ENCODE assay signal across 7 mouse cellular contexts in the genomic region with DNA sequence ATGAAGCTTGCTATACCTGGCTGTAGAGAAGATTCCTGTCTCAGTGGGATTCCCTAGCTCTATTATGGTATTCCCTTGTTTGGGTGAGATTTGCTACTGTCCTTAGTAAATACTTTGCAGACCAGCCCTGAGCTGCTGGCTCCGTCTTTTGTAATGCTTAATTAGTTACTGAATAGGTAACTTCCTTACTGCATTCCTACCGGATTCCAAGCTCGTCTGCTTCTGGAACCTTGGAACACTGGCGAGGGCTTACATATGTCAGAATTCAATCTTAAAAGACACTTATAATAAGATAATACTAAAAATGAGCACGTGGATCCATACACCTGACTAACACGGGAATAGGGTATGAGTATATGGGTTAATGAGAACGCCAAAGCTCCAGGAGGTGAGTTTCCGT. TPM values are rescaled to one million over a fixed set of nuclear protein-coding genes. Genes with fewer than 3 reads are reported as not detected.
DNase-seq lines count a peak whose midpoint lies in the region; TF ChIP-seq lines count a peak whose summit lies in the region.
"Not testable (repeated sequence)": the region's sequence is repeated elsewhere in the genome, so short reads cannot be mapped to it uniquely, and the experiment has no call there.
"Had no signal": no experiment of that assay in that cellular context is flagged by ENCODE, and none has a peak within 500 bp of the region (broad histone marks: within the 10 kb centered on the region; RNA-seq: fewer than 3 reads in every experiment).

No protein-coding gene starts in this region.

- not testable (repeated sequence) for H3K4me1 ChIP-seq in kidney, adult 2 months (ENCODE audit: control insufficient read depth, insufficient read depth, low read length)

- WGBS in kidney, adult 2 months = 61% methylated on average over 8 of the region's 8 CpGs

- H3K27me3 ChIP-seq in kidney, adult 2 months (replicated peaks; ENCODE audit: control insufficient read depth, insufficient read depth, low read length) = not testable (repeated sequence)

- not testable (repeated sequence) for H3K36me3 ChIP-seq in kidney, adult 2 months (ENCODE audit: control insufficient read depth, insufficient read depth, low read length)

- TF ChIP-seq CTCF in kidney, adult 2 months (conservative IDR thresholded peaks at IDR 0.05; ENCODE audit: insufficient read depth, insufficient read length, low read depth, low read length) = not testable (repeated sequence)

- DNase-seq in ES-CJ7 (ENCODE audit: low read depth, low spot score) (peak; percentile 72), R1 (ENCODE audit: low read depth, low spot score) (peak; percentile 89)
- peak; percentile 30 for DNase-seq in kidney, adult 11 months
- peak; percentile 56 for DNase-seq in kidney, adult 2 months
- peak; percentile 71 for DNase-seq in kidney, adult 9 months
- peak; percentile 5 for DNase-seq in kidney, postnatal 14 days

- not testable (repeated sequence) for H3K27ac ChIP-seq in kidney, adult 2 months (ENCODE audit: insufficient read depth, low read depth, low read length)

- not testable (repeated sequence) for TF ChIP-seq POLR2A in kidney, adult 2 months (IDR thresholded peaks at IDR 0.05; ENCODE audit: low read depth, low read length)

- H3K4me3 ChIP-seq in kidney, adult 2 months (ENCODE audit: insufficient read depth, low read depth, low read length) = not testable (repeated sequence)

RNA-seq across cellular contexts. Expression of a gene that starts 41.2 kb away (rescaled TPM):
- 3.3 and 3.7 TPM in 2 replicates for polyA plus RNA-seq in kidney, adult 2 months (2012; rRNA removed)
- polyA plus RNA-seq: G1E had no signal

Comparison
In these comparisons a context has a peak if more than half of its experiments do, and no peak if none do; other contexts are left out.
1. DNase-seq: peak in every context shown above with its lines; median percentile 89 in R1; 72 in ES-CJ7; 71 in kidney, adult 9 months; 56 in kidney, adult 2 months; 30 in kidney, adult 11 months; 5 in kidney, postnatal 14 days.